Mouse (Mus musculus): ENCODE measurements at regions not wholly inside any gene's neighbourhood (a gene's known extent, or its start where the extent isn't known, plus 50 kb on each side); places are given as distances from the start of the nearest gene placed in this dataset.
A peak's percentile ranks its signal among the peaks of the same experiment; 100 is the strongest.

DNA sequence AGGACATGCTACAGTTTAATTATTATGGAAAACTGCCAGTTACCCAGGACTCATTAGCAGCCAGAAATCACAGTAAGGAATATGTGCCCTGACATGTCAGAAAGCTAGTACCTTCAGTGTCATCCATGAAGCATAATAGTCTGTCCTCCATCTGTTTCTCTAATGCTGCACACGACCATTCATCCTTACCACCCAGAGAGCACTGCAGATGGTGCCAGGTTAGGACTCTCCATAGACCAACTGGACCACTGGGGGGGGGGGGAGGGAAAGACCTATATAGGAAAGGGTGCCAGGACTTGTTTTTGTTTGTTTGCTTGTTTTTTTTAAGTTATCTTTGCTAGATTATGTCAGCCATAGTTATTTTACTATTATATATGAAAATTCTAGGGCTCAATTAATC, 237.1 kb downstream of the H2al1n start:
- no peaks in the 10 kb centered on the region for H3K4me1 ChIP-seq (ENCODE audit: insufficient read depth, low read length)
- no peak overlapping the region for H3K27ac ChIP-seq
- no peaks in the 10 kb centered on the region for H3K36me3 ChIP-seq (ENCODE audit: insufficient read depth, low read length)
- H3K4me3 ChIP-seq (ENCODE audit: low read length) = no peak overlapping the region
- no peak for TF ChIP-seq CTCF (IDR thresholded peaks at IDR 0.05; ENCODE audit: low read depth)
- WGBS = 38% methylated on average over 1 of the region's 1 CpGs
- no peaks in the 10 kb centered on the region for H3K27me3 ChIP-seq (ENCODE audit: insufficient read depth, low read length)
- H3K9ac ChIP-seq (replicated peaks; ENCODE audit: low read length) = no peak overlapping the region
- DNase-seq (ENCODE audit: low spot score) (peak; percentile 1), ATAC-seq (no peak)
- no peaks in the 10 kb centered on the region for H3K9me3 ChIP-seq (ENCODE audit: low read length)
- no peak overlapping the region for H3K4me2 ChIP-seq (ENCODE audit: low read depth, low read length)

Measured in hindbrain, postnatal 0 days (tissue).